Mouse (Mus musculus) layer of hippocampus, postnatal 14 days (tissue): Measurements from ENCODE around the gene Dars. TPM values are rescaled to one million over a fixed set of nuclear protein-coding genes. Genes with fewer than 3 reads are reported as not detected.

ENCODE experiments used
- DNase-seq, 2 experiments: peaks; one replicate each; pipeline ENCODE4 v3.0.0; 2021 to 2022; ENCODE audit warnings: low spot score in 2 of 2, mixed read lengths in 1 of 2
- total RNA-seq, 2 experiments: library from RNA; stranded (reverse); gene quantifications; 2 replicates each; pipeline ENCODE4 v1.2.3; 2021

The Dars gene
- total RNA-seq, 2 experiments from 2014 or later, result 68.9 to 71.2 TPM

- no peak for DNase-seq
Observed at GRCm38 (mm10) chr1:128424928-128425327, 7.8 kb upstream of the Dars start.

GRCm38 (mm10) chr1:128417533-128417888 is 343 bp upstream of the Dars start:
- DNase-seq, result no peak

GRCm38 (mm10) chr1:128411141-128411540 is 6.0 kb downstream of the Dars start:
- DNase-seq, result no peak

GRCm38 (mm10) chr1:128406846-128407245 is 10.3 kb downstream of the Dars start:
- no peak for DNase-seq

- no peak for DNase-seq
Observed at GRCm38 (mm10) chr1:128405675-128406074, 11.5 kb downstream of the Dars start.

GRCm38 (mm10) chr1:128405041-128405481 is 12.1 kb downstream of the Dars start:
- peak in 1 of 2 experiments; percentile 18 for DNase-seq

GRCm38 (mm10) chr1:128400926-128401325 is 16.2 kb downstream of the Dars start:
- no peak for DNase-seq

GRCm38 (mm10) chr1:128399941-128400915 is 16.9 kb downstream of the Dars start:
- peak in 1 of 2 experiments; percentile 16 for DNase-seq

GRCm38 (mm10) chr1:128398738-128399445 is 18.3 kb downstream of the Dars start:
- DNase-seq, result no peak

GRCm38 (mm10) chr1:128394657-128395056 is 22.5 kb downstream of the Dars start:
- DNase-seq, result no peak

GRCm38 (mm10) chr1:128392382-128392781 is 24.8 kb downstream of the Dars start:
- DNase-seq, result no peak

- no peak for DNase-seq
Observed at GRCm38 (mm10) chr1:128386487-128386886, 30.7 kb downstream of the Dars start.

GRCm38 (mm10) chr1:128376841-128377240 is 40.3 kb downstream of the Dars start:
- DNase-seq, result no peak

GRCm38 (mm10) chr1:128372143-128372860 is 44.9 kb downstream of the Dars start:
- DNase-seq, result peak in 1 of 2 experiments; percentile 40

GRCm38 (mm10) chr1:128368732-128369441 is 48.3 kb downstream of the Dars start:
- DNase-seq, result peak; percentile 46 to 74

- peak; percentile 15 to 35 for DNase-seq
Observed at GRCm38 (mm10) chr1:128360601-128361000, 56.6 kb downstream of the Dars start.

GRCm38 (mm10) chr1:128359554-128360376 is 57.4 kb downstream of the Dars start, which contains the start of gene Mcm6:
Gene Mcm6 (minus strand): TSS chr1:128359664.
- DNase-seq, result peak; percentile 90 to 95

GRCm38 (mm10) chr1:128358916-128359553 is 58.1 kb downstream of the Dars start:
- no peak for DNase-seq

GRCm38 (mm10) chr1:128358276-128358675 is 58.9 kb downstream of the Dars start:
- no peak for DNase-seq
